Mouse (Mus musculus) spleen, adult 2 months (tissue): ENCODE data around the gene Imp4.

ENCODE experiments used
- CTCF ChIP-seq: fragments of 200-500 bp; IDR thresholded peaks from 2 replicates; pipeline ENCODE4 v1.5.1; 2011; ENCODE audit warnings: mild to moderate bottlenecking, inconsistent platforms; ENCODE audit not compliant: insufficient read depth, insufficient read length, insufficient replicate concordance; ENCODE audit errors: extremely low read depth
- POLR2A ChIP-seq: fragments of 200-500 bp; IDR thresholded peaks from 2 replicates; pipeline ENCODE4 v1.6.1; 2011; ENCODE audit warnings: low read depth, low read length, inconsistent platforms

DNA sequence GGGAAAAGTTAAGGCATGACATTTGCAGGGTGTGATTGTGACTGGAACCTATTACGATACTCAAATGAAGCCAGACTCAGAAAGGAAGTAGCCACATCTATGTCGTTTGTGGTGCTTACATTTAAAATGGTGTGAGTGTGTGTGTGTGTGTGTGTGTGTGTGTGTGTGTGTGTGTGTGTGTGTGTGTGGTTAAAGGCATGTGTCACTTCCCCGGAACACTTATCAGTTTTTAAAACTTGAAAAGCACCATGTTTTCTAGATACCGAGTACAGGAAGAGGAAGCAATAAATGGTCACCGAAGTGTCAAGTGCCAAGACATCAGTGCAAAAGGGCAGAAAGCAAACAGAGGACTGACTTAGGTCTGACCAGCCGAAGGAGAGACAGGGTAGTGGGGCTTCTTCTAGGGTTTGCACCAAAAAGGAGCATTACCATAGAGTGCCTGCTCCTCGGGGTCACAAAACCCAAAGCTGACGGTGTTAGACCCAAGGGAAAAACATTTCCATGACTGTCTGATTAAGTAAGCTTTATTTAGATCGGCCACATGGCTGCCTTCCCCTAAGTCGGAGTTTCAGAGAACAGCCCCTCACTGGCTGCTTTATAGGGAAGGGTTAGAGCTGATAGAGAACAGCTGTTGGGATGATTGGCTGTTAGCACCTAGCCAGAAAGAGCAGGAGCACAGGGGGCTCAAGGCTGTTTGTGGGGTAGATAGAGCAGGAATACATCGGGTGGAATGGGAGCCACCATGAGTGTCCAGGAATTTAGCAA, 39.4 kb downstream of the Imp4 start:
- TF ChIP-seq CTCF, result no peak
- no peak; the same call in 1 of the 2 replicates for TF ChIP-seq POLR2A
